Mouse (Mus musculus) hindlimb bud, embryonic 11.5 days (tissue): ENCODE measurements at regions not wholly inside any gene's neighbourhood (a gene's known extent, or its start where the extent isn't known, plus 50 kb on each side); places are given as distances from the start of the nearest gene placed in this dataset.

Experiments
- DNase-seq: peaks from one replicate; pipeline ENCODE4 v3.0.0-alpha.2; 2012; ENCODE audit warnings: low read depth, low spot score; ENCODE audit errors: extremely low spot score

DNA sequence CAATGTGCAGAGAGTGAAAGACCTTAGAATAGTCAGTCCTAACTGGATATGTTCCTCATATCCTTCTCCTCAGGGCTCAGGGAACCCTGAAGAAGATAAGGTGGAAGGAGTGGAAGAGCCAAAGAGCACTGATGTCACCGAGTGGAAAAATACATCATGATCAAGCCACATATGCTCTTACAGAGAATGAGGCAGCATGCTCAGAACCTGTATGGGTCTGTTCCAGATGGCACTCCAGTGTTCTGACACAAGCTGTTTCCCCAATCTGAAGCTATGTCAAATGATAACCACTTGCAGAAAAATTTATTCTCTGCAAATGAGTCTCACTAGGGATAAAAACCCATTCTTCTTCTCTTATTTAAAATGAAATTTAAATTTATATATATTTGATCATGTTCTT is 572.6 kb upstream of the Robo2 start:
- no peak for DNase-seq

DNA sequence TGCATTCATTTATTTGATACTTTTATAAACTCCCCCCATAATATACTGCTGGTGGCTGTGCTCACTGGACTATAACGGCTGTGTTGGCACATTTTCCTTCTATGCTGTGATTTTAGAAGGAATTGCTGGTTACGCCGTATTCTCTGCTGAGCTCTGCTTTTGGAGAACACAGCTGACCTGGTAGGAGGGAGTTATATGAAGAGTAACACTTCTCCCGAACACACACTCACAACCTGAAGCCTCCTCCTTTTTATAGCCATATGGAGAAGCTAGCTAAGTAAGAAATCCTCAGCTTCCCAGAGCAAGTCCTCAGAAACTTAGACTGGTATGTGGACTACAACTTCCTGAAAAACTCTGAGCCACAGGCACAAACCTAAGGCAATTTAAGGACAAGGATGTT is 554.5 kb upstream of the Robo2 start:
- no peak for DNase-seq

DNA sequence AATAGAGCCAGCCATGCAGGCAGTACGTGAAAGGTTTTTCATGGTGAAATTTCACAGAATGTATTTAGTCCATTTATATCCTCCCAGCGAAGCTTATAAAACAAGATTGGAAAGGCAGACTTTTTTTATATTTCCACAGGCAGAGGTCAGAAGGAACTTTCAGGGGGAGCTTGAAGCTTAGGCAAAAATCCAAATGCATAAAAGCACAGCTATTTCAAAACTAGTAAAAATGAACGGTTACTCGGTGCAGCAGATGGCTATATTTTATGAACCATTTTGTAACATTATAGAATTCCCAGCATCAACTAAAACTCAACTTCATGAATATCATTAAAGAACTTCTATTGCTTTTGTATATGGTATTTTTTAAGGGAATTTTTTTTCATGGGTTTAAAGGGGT is 518.1 kb upstream of the Robo2 start:
- DNase-seq = no peak

DNA sequence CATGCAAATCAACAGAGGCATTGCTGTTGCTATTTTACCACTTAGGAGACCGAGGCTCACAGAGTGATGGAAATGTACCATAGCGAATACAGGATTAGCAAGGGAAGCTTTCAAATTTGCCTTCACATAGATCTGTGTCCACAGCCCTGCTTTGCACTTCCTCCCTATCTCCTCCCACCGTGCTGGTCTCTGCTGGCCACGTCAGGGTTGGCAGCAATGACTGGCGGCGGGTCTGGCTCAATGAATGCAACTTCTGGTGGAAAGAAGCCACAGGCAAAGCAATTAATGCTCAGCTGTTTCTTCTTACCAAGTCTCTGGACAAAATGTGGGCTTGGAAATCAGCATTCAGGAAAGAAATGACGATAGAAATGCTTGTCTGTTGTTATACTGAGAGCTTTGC is 489.2 kb upstream of the Robo2 start:
- no peak for DNase-seq

DNA sequence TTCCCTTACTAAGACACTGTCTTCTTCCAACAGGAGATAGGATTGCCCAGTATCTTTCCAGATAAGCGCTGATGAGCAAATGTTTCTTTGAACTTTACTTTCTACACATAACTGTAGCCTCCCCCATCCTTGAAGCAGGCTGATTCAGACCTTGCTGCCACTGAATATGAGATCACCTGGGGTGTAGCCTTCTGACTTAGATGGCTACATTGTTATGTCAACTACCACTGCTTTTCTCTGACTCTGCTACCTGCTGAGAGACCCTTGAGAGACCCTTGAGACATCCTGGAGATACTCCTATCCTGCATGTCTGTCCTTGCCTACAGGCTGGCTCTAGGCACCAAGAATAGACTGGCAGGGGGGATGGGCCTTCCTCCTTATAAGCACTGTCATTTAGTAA is 476.1 kb upstream of the Robo2 start:
- DNase-seq = no peak

DNA sequence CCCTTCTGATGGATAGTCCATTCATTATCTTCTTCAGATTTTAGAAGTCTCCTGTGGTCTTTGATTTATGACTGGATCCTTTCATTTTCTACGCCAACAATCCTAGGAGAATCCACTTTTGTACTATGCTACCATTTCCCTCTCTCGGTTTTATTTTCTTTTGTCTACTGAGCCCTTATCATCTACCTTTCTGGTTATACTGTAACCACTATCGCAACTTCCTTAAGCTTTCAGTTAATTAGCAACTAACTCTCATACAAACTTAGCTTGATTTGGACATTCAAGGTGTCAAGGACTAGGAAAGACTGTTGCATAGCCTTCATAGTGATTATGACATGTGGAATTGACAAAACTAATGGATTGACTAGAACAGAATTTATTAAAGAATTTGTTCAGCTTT is 467.0 kb upstream of the Robo2 start:
- DNase-seq = no peak

DNA sequence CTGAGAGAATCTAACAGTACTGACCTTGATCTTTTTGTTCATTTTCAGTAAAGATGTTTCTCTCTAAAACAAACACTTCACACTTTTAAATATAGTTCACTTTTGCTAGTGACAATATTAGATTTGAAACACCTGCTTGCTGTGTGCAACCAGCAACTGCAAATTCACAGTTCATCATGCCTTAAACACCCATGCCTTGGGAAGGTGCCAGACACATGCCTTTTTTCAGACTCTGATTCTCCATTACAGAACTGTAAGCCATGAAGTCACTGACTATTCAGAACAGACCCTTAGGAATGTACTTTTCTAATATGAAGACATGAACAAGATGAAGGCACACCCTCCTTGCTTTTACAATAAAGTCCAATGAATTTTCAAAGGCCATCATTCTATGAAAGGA is 462.1 kb upstream of the Robo2 start:
- no peak for DNase-seq

DNA sequence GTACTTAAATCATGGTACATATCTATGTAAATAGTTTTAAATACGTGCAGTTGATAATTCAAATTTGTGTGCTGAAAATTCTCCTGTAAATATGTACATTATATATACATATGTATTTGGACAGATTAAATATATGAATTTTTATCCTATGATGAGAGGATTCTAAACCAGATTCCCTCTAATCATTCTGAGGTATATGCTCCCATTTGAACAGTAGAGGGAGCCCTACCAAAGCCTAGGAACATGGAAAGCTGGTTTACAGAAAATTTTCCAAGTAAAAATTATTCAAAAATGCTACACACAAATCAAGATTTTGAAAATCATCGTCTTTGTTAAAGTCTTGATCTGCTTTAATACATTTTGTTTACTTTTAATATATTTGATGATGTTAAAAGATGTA is 446.1 kb upstream of the Robo2 start:
- no peak for DNase-seq

DNA sequence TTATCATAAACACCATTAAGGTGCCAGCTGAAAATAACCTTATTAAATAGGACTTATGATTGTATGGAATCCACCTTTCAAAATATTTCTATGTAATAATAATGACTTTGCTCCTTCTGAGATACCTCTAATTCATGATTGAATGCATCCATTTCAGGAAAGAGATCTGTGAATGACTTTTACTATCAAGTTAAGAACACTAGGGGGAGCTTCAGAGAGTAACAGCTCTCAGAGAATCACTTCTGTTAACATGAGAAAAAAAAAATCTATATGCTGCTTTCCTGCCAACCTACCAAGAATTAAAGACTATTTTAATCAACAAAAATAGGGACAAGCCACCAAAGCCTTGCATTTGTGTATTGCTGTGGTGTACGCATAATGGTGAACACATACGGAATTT is 428.4 kb upstream of the Robo2 start:
- no peak for DNase-seq

DNA sequence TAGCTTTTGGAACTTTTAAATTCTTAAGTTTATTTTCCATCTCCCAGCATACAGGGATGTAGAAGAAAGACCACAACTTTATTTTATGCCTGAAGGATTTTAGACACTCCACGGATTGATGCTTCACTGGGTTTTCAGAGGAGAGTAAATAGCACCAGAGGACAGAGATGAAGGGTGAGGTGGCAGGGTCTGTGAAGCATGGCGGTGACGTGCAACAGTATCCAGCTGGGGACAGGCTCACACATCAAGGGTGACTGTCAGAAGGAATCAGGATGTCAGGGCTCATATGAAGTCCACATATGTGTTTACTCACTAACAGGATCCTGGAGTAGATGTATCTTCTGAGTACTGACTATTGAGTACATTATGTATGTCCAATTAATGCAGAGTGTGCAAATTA is 402.8 kb upstream of the Robo2 start:
- no peak for DNase-seq

DNA sequence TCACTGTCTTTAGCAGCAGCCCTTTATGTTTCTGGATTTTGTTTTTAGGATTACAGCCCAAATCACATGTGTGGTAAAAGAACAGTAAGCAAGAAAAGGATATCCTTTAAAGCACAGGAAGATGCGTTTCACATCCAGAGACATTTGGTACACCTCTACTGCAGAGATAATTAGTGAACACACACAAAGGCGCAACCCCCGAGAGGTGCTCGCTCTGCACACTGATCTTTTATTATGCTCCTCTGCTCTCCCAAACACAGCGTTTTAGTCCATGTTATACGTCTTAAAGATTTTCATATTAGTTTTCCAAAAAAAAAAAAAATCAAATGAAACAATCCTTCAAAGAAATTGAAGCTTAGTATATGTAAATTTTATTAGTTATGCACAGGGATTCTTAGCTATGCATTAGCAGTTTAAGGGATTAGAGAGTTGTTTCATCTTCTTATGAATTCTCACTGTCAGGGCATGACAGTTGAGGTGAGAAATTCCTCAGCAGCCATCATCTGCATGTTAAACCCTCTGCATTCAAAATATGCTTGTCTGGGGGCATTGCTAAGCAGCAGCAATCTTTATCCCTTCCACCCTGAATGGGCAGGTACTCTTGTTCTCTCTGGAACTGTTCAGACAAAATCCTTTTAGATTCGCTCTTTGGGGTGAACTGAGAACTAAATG is 397.7 kb upstream of the Robo2 start:
- DNase-seq = no peak

DNA sequence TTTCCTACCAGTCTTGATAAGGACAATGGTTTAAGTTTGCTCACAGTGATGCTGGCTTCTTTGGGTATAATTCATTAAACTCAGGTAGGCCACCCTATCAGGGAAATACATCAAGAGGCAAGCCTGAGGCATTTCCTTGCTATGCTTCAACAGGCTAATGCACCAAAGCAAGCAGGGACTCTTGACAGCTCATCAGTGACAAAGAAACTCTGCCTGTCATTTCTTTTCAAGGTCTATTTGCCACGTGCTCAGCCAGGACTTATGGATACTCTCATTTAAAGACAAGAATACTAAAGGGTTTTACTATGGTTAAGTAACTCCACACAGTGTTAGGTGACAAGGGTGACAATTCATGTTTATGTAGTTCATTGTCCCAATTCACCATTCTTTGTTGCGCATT is 395.1 kb upstream of the Robo2 start:
- DNase-seq = no peak

DNA sequence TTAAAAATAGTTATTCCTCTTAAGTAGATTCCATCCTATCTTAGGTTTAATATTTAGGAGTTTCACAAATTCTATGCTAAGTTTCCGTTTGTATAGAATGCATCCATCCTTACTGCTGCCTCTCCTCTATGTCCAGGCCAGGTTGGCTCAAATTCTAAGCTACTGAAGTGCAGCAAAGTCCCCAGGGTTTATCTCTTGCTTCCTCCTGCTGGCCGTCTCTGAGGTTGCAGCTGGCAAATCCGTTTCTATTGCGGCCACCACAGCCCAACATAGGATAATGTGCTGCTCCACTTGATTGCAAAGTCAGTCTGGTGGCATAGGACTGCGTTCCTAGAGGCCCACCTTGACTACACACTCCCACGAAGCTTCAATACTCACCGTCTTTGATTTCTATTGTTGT is 389.7 kb upstream of the Robo2 start:
- DNase-seq = no peak

DNA sequence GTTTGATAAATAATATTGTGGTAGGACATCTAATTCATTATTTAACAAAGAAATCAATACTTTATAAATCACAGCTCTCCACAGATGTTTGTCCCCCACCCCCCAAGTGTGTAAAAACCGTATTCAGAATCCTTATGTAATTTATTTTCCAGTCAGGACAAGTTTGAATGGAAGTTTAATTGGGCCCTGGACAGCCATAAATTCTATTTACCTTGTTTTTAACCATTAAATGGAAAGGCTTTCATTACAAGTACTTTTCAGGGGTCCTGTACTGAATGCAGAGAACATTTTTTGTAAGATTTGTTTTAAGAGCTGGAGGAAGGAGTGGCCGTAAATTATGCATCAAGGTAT is 384.7 kb upstream of the Robo2 start:
- DNase-seq = no peak

DNA sequence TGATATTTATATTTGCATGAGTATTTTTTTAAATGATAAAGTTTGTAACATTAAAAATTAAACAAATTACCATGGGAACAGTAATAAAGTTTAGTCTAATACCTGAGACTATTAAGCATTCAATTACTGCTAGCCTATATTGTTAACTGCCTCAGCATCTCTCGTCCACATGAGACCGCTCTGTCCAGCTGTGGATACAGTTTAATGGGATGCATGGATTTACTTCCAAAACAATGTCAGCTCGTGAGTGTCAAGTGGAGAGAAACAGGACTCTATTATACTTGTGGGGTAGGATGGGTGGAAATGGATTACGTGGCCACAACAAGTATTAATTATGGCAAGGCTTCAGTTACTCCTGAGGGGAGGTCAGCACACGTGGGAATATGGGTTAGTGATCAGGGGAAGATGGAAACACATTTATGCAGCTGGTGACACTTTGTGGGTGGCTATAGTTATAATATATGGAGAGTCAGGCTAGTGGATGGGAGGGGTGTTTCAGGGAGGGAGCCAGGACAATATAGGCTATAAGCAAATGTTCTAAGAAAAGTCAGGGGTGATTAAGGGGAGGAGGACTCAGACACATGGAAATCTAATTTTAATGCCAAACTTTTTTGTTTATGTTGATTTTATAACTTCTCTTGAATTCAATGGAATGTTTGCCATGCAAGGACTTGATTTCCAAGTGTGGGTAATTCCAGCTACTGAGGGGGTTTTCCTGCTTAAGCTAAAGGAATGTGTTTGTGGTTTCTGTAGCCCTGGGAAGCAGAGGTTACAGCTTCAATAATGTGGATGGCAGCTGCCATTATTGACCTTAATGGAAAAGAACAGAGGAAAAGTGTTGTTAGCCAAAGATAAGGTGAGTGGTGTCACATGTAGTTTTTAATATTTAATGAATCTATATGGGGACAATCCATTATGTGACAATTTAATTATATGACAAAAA is 384.0 kb upstream of the Robo2 start:
- DNase-seq = peak; percentile 86

DNA sequence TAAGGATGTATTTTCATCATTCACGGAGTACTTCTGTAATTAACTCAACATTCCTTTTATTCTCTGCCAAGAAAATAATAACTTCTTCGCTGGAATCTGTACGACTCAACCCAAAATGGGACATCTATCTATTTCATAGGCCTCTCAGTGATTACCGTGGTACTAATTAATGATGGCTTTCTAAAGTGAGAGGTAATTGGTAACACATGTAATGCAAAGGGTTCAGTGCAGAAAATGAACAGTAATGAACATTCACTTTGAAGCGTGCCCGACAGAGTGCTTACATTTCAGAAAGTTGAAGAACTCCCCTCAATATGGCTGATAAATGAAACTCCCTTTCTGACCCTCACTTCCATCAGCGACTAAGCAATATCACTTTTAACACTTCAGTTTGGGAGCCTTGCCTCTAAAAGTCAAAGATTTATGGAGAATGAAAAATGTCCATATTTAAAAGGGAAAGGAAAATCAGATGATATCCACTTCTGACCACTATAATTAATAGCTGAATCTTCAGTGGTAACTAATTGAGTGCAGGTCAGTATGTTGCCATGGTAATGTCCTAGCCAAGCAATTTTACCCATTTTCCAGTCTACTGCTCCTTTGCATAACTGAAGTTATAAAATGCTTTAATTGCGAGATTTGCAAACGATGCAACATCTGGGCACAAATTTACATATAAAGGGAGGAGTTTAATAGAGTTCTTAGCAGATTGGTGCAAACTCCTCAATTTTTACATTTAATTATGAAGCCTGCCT is 373.9 kb upstream of the Robo2 start:
- DNase-seq = no peak

DNA sequence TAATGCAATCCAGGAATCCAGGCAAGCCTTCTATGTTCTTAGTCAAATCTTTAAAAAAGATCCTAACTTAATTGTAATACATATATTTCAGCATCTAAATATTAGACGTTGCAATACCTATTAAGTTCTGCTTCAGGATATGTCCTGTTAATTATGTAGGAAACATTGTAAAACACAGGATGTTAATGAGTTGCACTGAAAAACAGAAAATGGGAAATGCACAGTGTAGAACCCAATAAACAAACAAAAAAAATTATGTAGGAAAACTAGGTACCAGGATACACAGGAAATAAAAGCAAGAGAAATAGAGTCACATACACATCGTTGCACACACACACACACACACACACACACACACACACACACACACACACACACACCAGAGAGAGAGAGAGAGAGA is 368.8 kb upstream of the Robo2 start:
- DNase-seq = no peak

DNA sequence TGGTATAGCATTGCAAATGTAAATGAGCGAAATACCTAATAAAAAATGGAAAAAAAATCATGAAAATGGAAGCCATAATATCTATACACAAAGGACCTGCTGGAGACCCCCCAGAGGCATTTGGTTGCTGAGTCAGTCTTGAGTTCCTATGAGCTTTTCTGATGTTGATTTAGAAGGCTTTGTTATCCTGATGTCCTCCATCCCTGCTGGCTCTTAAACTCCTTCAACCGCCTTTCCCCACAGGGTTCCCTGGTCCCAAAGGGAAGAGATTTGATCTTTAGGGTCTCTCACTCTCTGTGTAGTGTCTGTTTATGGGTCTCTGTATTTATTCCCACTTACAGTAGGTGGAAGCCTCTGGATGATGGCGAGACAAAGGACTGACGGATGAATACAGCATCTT is 356.6 kb upstream of the Robo2 start:
- DNase-seq = no peak

DNA sequence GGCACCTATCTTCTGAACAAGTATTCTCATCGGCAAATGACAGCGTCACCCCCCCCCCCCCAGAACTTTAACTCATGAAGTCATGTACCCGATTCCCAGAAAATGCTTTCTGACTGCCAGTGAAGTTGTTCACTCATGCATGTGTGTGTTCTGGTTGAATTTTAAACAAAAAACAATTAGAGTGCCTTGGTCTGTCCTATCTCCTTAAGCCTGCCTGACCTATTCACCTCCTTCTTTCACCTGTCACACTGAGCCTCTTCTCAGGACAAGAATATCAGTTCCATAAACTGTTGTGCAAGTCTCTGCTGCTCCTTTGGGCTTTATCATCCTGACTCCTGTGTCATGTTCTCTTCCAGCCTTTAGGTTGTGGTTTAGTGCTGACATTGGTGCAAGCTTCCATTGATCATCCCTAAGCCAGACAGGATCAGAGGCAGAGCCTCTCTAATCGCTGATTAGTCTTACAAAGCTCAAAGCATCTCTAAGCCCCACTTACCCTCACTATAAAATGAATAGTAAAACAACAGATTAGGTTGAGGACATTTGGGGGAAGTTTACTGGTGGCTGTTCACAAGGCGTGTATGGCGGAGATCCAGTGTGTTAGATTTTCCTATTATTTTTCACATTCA is 345.2 kb upstream of the Robo2 start:
- DNase-seq = no peak

DNA sequence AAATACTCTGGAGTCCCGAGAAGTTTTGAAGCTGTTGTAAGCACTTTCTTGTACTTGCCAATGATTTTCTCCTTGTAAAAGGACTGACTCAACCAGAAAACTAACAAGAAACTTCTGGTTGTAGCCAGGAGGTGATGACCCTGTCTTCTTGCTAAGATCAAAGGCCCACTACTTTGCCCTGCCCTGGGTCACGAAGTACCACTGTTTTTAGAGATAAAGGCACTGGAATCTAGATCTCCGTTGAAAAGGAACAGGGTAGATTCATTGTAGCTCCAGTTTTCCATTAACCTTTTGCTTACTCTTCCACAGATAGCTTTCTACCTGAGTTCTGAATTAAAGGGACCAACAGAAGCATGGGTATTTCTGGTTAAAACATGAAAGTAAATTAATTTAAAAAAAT is 339.3 kb upstream of the Robo2 start:
- DNase-seq = no peak

DNA sequence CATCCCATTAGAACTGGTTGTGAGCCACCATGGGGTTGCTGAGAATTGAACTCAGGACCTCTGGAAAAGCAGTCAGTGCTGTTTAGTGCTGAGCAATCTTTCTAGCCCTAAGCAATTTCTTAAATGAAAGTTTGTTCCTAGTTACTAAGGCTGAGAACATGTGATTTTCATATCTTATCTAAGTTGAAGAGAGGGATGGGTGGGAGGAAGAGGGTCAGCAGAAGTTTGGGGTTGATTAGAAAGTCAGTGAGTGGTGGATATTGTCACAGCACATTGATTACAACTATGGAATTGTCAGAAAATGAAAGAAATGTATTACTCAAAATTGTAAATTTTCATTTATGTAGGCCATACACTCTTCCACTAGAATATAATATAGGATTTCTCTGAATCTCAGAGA is 337.4 kb upstream of the Robo2 start:
- DNase-seq = no peak

DNA sequence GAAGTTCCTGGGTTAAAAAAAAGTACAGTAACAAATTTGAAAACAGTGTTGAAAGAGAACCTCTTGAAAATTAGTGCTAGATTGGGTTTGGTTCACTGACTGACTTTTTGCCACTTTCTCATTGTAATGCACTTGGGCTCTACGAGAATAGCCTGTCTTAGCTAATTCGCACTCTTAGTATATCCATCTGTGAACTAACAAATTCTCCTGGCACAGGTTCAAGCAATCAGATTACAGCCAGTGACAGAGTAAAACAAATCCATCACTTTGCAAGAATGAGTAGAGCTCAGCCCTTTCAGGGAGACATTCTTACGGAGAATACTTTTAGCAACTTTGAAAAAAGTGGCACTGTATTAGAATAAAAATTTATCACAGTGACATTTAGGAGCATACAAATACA is 331.9 kb upstream of the Robo2 start:
- no peak for DNase-seq
